Mouse (Mus musculus) bone marrow macrophage, adult 2 months (primary cell): ENCODE data around the gene Tmem259.

ENCODE experiments used
- CTCF ChIP-seq: IDR thresholded peaks from 2 replicates; pipeline ENCODE4 v1.5.1; 2012; ENCODE audit warnings: low read depth, mild to moderate bottlenecking, low read length, moderate library complexity
- POLR2A ChIP-seq: IDR thresholded peaks from 2 replicates; pipeline ENCODE4 v1.6.1; 2012; ENCODE audit warnings: mild to moderate bottlenecking, low read depth, low read length, borderline replicate concordance

GRCm38 (mm10) chr10:79959847-79960601, 24.1 kb downstream of the Tmem259 start, which contains the start of gene Wdr18:
- TF ChIP-seq CTCF (peak; percentile 52; the same call in 1 of the 2 replicates), POLR2A (no peak)
